Mouse (Mus musculus): ENCODE data around the gene Trir. TPM values are rescaled to one million over a fixed set of nuclear protein-coding genes. Genes with fewer than 3 reads are reported as not detected.
A peak's percentile ranks its signal among the peaks of the same experiment; 100 is the strongest.

The Trir gene
- 100 to 1,000 TPM; 129 to 134 TPM for total RNA-seq (2021)
- long read RNA-seq, experiment 1, transcript Trir-201 (3 exons, 902 nt) = major isoform, 69 of 83 reads
- long read RNA-seq, experiment 1, partial matches to known transcripts = 4 of 83 reads
- long read RNA-seq, experiment 1, other reads (novel, unspliced or antisense) = 10 of 83 reads
- long read RNA-seq, experiment 2, transcript Trir-201 (3 exons, 902 nt) = major isoform, 54 of 69 reads
- long read RNA-seq, experiment 2, partial matches to known transcripts = 3 of 69 reads
- long read RNA-seq, experiment 2, other reads (novel, unspliced or antisense) = 12 of 69 reads

DNA sequence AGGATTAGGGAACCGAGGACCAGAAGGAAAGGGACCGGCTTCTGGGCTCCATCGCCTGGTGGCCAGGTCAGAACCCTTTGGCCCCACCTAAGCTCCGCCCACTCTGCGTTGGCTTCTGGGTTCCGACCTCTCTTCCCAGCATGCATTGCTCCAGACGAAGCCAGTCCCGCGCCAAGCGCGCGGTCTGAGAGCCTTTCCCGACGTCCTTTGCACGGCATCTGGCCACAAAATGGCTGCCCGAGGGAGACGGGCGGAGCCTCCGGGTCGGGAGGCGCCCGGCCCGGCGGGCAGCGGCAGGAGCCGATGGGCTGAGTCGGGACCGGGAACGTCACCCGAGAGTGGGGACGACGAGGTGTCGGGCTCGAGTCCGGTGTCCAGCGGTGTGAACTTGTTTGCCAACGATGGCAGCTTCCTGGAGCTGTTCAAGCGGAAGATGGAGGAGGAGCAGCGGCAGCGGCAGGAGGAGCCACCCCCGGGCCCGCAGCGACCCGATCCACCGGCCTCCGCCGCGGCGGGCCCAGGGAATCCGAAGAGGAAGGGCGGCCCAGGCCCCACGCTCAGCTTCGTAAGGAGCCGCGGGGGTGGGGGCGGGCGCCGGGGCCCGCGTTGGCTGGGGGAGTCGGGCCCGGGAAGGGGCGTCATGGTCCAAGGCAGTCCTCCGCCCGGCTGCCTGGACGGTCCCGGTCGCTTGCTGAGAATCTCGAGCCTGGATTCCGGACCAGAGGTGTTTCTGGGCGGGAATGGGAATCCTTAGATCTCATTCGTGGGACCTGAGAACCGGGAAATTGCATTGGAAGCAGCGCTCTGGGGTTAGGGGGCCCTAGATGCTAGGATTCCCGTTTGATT, at the start of gene Trir:
Trir (plus strand) TSS at position 154 of the 846 bp plus-strand sequence.
- peak; percentile 95 to 96 for DNase-seq (ENCODE audit: low spot score in 2 of 2)

DNA sequence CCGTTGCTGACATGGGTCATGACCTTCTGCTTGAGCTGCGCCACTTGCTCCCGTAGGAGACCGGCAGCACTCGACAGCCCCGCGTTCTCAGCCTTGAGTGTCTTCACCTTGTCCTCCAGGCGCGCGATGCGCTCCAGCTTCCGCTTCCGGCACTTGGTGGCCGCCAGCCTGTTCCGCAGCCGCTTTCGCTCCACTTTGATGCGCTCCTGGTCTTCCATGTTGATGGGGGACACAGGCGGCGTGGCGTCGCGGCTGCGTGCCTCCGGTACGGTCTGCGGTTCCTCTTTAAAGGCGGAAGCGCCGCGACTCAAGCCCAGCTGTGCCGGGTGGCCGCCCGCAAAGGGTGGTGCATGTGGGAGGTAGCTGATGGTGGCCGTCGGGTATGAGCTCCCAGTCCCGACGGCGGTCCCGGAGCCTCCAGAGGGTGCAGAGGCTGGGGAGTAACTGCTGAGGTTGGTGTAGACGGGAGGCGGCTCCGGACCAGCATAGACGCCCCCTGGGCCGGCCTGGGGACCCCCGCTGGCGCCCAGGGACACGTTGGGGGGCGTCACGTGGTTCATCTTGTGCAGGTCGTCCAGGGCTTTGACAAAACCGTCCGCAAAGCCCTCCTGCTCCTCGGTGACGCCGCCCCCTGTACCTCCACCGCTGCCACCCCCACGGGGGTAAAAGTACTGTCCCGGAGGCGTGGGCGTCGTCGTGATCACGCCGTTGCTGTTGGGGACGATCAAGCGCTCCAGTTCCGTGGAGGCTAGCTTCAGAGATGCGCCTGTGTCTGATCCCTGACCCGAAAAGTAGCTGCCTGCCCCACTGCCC, 49.0 kb upstream of the Trir start:
- DNase-seq (ENCODE audit: low spot score in 2 of 2) = peak; percentile 70 to 71

DNA sequence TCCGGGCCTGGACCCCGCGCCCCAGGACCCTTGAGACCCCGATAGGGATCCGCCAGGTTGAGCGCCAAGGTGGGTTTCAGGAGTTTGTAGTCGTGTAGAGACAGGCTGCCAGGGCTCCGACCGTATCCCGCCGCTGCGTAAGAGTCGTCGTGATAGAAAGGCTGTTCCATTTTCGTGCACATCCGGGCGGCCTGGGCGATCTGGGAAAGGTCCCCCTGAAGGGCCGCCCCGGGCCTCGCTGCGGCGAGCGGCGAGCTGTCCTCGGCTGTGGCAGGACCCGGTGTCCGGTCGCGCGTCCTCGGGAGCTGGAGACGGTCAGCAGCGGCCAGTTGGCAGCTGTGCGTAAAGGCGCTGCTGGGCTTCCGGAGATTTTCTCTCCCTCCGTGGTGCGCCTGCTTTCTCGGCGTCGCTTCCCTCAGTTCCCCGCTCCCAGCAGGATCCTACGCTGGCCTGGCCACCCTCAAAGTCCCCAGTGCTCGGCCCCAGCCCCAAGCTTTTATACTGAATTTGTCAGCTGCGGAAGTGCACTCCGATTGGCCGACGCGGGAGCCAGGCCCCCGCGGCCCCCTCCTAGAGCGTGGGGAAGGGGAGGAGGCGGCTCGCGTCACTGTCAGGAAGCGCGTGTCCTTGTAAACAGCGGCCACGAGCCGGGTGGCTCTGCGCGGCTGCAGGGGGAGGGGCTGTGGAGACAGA, 48.2 kb upstream of the Trir start, which contains the start of gene Junb:
Junb (minus strand) TSS at position 471 of the 693 bp plus-strand sequence.
- DNase-seq (ENCODE audit: low spot score in 2 of 2) = peak; percentile 97 to 98

DNA sequence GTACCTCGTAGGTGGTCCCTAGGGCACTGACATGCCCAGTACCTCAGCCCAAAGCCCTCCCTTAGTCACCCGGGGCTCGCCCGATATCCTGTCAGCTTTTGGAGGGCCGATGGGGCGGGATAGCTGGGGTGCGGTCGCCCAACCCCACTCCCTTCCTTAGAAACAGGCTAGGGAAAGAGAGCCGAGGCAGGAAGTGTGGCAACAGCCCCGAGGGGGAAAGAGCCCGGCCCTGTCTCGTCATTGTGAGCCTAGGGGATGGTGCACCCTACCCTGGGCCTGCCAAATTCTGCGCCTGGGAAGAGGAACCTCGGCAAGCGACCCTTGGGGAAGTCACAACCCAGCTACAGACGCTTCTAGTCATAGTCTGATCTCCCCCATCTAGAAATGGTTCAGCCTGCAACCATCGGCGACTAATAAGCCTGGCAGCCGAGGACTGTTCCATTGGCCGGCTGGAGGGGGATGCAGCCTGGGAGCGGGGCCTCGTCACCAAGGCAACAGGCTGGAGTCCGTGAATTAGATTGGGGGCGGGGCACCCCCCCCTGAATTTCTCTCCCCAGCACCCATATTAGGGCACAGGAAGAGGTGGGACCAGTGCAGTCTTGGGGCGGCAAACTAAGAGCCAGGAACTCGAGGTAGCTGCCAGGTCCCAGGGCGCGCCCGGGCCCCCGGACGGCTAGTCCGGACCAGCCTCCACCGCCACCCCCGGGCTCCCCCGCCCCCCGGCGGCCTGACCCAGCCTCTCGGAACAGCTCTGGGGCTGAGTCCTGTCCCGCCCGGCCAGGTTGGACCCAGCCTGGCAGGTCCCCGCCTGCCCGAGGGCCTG, 46.8 kb upstream of the Trir start:
- peak; percentile 89 to 93 for DNase-seq (ENCODE audit: low spot score in 2 of 2)

DNA sequence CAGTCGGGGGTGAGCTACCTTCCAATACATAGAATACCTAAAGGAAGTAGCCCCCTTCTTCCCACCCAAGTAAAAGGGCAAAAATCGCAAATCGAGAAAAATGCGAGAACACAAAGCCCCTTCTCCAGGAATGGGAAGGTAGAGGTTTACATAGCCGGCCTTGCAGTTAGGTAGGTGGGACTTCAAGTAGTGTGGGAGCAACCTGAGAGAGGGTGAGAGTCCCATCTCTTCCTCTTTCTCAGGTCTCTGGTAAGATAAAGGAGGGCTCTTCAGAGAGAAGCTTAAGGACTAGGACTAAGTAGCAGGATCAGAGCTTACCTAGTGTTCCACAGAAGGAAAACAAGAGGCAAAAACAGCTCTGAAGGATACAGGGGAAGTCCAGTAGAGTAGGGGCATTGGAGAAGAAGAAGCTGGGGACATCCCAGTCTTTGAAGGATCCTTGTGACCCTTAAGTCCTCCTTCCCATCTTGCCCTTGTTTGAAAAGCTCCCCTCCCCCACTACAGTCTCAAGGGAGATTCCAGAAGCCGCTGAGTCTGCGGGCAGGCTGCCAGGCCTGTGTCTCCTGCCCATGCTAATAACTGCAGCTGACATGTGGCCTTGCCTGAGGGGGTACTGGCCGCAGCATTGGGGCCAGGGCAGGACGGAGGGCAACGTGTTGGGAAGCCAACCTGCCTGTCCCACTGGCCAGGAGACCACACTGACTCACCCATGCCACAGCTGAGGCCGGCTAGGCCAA, 45.8 kb upstream of the Trir start:
- peak in 1 of 2 experiments; percentile 25 for DNase-seq (ENCODE audit: low spot score in 2 of 2)

DNA sequence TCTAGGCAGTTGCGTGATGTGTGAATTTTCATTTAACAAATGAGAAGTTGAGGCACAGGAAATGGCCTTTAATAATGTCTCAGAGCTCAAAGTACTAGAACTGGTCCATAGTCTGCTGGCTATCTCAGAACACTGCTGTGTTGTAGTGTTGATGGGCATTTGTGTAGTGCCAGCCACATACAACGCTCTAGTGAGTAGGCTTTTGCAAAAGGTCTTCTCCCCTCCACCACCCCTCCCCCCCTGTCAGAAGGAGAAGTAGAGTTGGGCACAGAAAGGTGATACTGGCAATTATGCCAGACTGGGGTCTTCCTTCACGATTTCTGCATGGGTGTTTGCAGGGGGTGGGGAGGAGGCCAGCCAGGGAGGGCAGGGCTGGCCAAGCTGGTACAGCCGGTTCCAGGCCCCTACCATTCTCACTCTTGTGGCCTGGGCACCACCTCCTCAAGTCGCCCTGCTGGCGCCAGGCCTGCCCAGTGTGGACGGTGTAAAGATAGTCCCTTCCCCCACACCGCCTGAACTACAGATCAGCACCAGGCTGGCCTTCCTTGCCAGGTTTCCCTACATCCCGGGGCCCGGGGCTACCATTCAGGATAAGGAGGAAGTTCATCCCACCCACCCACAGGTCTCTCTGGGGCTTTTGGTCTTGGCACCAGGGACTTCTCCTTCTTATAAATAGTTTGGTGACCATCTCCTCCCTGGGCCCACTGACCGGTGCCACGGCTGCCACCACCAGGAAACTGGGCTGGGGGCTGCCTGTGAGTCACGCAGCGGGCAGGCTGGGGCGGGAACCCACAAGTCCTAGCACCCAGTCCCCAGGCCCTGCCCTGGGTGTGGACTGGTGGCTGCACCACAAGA, 44.8 kb upstream of the Trir start:
- no peak for DNase-seq (ENCODE audit: low spot score in 2 of 2)

DNA sequence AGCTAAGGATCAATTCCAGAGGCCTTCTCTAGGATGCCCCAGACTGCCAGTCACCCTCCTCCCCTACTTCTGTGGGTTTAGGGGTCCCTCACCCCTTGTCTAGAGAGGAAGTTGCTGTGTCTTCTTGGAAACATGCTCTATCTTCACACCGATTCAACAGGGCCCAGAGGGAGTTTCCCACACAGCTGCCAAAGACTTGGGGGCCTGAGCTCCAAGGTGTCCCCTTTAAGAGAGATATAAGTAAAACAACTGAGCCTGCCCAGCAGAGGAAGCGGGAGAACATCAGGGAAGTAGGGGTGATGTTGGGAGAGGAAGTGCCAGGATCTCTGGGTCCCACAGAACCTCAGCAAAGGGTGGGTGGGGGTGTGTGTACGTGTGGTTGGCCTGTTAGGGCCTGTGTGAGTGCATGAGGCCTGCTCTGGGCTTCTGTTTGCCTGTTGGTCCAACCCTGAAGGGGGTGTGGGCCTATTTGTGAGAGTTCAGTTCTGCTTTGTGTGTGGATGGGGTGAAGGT, 44.1 kb upstream of the Trir start:
- no peak for DNase-seq (ENCODE audit: low spot score in 2 of 2)

DNA sequence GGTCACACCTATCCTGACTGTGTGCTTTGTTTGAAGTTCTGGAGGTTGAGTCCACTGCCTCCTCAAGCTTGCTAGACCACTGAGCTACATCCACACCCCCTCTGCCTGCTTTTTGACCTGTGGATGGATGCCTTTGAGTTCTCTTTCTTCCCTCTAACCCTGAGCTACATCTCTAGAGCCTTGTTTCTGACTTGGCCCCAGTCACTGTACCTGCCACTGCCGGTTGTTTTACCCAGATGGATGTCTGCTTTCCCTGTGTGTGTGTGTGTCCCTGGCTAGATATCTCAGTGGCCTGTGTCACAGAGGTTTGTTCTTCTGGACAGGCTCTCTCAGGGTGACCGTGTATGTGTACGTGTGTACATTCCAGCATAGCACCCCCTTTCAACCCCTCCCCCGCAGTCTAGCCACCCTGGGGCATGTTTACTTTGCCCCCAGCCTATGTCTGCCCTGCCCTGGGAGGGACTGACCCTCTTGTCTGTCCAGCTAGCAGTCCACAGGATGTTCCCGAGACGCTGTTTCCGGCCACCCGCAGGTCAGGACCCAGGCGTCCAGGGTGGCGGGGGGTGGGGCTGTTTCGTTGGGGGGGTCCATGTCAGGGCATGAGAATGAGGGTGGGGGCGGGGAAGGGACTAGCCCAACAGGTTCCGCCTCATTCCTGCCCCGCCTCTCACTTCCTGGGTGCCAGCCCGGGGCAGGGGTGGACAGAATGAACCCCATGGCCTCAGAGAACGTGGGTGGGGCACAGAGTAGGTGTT, 42.2 kb upstream of the Trir start:
- no peak for DNase-seq (ENCODE audit: low spot score in 2 of 2)

DNA sequence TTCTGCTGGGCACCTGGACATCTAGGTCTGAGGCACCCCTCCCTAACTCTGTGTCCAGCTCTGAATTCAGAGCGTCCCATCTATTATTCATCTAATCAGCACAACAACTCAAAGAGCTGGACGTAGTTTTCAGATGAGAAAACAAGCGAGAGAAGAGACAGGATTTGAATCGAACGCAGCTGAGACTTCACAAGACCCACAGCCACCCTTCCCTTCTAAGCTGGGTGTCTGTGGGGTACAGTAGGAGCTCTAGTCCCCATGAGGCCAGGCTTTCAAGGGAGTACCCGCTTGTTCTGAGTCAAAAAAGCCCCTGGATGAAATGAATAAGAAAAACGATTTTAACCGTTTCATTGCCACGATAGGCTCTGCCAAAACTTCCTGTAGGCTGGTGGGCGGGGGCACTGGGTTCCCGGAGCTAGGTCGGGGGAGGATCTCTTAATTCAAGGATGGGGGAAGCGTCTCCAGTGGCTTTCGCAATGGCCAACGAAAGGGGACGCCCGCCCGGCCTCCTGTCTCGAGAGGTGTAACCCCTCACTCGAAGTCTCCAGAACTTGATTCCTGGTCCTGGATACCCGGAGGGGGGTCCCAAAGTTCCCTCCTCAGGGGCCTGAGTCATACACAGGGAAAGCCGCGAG, 41.5 kb upstream of the Trir start:
- DNase-seq (ENCODE audit: low spot score in 2 of 2) = peak; percentile 22

DNA sequence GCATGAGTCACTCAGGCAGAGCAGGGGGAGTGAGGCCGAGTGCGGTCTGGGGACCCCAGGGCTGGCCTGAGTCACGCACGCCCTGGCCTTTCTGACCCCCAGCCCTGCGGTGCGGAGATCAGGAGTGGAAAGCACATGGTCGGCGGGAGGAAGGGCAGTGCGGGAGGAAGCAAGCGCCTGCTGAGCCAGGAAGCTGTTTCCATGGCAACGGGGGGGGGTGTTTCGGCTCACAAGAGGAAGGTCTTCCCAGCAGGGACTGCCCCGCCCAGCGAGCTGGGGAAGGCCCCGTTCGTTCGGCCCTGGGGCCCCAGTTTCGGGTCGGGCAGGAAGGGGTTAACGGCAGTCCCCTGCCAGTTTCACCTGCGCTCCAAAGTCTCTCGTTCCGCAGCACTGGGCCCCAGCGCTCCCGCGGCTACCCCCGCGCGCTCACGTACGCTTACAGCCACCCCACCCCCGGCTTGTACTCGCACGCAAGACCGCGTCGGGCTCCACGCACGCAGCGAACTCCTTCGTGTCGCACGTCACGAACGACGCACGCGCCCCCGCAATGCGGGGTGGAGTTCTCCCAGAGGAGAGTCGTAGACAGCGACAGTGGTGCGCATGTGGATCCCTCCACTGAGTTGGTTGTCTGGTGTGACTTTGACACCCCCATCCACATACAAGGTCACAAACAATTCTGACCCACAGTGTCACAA, 40.8 kb upstream of the Trir start:
- peak; percentile 95 to 97 for DNase-seq (ENCODE audit: low spot score in 2 of 2)

DNA sequence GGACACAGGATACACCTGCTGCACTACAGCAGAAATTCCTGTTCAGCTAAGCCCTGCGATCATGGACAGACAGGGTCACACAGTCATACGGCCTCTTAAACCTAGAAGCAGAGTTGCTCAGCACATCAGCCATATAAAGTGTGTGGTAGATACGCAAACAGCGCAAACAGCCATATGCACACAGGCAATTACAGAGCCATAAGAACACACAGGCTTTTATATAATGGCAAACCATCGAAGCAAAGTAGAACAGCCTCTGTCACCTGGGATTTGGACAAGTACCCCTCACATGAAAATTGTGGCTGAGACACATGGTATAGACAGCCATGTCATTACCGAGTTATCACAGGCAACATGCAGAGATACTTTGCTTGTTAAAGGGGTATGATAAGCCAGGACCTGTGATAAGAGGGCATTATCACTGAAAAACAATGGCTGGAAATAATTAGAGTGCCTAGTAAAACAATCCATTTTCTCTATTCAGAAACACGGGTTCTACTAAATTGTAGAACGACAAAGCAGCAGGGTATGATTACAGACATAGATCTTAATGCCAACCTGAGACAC, 40.2 kb upstream of the Trir start:
- no peak for DNase-seq (ENCODE audit: low spot score in 2 of 2)

DNA sequence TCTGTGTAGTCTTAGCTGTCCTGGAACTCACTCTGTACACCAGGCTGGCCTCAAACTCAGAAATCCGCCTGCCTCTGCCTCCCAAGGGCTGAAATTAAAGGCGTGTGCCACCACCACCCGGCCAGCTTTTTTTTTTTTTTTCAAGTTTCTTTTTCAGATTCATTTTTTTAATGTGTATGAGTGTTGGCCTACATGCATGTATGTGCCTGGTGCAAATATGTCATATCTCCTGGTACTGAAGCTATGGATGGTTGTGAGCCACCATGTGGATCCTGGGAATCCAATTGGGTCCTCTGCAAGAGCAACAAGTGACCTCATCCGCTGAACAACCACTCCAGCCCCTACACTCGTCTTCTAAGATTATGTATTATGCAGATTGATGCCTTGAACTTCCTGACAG, 39.2 kb upstream of the Trir start:
- no peak for DNase-seq (ENCODE audit: low spot score in 2 of 2)

DNA sequence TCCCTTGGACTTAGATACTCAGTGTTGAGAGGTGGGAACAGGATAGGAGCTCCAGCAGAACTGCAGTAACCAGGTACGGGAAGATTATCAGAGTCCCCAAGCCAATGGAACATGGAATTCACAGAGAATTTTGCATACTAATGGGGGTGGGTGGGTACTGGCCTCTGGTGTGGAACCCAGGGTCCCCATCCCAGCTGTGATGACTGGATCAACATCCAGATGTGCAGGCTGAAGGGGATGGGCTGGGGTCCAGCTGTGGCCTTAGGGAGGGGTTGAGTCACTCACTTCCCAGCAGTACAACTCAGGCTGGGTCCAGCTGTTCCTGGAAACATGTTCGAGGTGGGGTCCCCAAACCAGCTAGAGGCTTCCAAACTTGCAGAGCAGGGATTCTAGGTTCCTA, 38.7 kb upstream of the Trir start:
- DNase-seq (ENCODE audit: low spot score in 2 of 2) = no peak

DNA sequence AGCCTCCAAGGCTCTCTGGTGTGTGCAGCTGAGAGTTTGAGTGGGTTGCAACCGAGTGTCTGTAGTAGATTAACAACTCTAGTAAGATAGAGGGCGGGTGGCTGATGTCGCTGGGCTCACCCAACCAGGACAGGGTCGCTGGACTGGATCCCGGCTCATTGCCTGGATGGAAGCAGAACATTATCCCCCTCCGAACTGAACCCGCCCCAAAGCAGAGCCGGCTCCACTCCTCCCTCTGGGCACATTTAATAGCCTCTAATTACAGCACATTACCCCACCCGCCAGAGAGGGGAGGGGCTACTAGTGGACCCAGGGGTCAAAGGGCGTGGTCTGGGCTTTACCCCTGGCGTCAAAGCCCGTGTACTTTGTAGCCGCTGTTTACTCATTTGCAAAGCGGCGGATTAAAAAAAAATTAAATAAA, 37.3 kb upstream of the Trir start:
- DNase-seq (ENCODE audit: low spot score in 2 of 2) = no peak

DNA sequence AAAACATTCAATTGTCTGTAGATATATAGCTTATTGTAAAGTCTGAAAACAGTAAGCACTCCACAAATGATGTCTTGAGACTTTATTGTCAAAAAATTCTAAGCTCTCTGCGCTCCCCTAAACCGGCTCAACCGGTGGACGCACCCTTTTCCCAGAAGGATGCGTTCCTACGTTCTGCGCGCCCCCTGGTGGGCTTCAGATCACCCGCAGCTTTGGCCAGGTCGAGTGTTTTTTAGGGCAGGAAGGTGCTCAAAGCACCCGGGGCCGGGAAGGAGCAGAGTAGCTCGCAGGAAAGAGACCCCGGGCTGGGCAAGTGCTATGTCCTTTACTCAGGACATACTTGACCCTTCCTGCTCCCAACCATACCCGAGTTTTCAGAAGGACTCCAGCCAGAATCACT, 36.8 kb upstream of the Trir start:
- peak; percentile 89 to 90 for DNase-seq (ENCODE audit: low spot score in 2 of 2)

DNA sequence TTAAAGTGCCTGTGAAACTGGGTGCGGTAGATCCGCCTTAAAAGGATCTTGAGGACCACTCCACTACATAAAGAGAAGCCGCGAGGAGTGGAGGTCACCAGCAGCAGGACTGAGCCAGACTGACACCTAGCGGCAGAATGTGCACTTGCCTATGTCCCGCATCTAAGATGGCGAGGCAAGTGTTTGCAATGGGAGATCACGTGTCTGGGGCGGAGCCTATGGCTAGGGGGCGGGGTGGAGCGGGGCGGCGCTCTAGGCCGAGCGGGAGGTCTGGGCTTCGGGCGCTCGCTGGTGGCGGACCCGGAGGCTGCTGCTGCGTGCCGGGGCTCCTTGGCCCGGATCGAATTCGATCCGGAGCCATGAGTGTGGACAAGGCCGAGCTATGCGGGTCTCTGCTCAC, 36.3 kb upstream of the Trir start, which contains the start of gene Hook2:
Hook2 (plus strand) TSS at position 255 of the 400 bp plus-strand sequence.
- DNase-seq (ENCODE audit: low spot score in 2 of 2) = peak; percentile 96 to 97
